17 mouse cellular contexts compared by ENCODE assay signal in genomic region chr5:21792166-21792565, GRCm38 (mm10).
"Had no signal": no experiment of that assay in that cellular context is flagged by ENCODE, and none has a peak within 500 bp of the region (broad histone marks: within the 10 kb centered on the region; RNA-seq: fewer than 3 reads in every experiment).

No protein-coding gene starts in this region.

- H3K4me3 ChIP-seq: lung, embryonic 15.5 days; megakaryocyte, embryonic 14.5 days; midbrain, embryonic 13.5 days; midbrain, embryonic 15.5 days; neural tube, embryonic 12.5 days; stomach, embryonic 15.5 days had no signal

- H3K4me1 ChIP-seq: stomach, embryonic 15.5 days had no signal

- H3K4me2 ChIP-seq: lung, embryonic 15.5 days; midbrain, embryonic 13.5 days; midbrain, embryonic 15.5 days; neural tube, embryonic 12.5 days; stomach, embryonic 15.5 days had no signal

- H3K27ac ChIP-seq: lung, embryonic 15.5 days; macrophage; midbrain, embryonic 13.5 days; midbrain, embryonic 15.5 days; neural tube, embryonic 12.5 days; stomach, embryonic 15.5 days; stomach, postnatal 0 days had no signal

- H3K9ac ChIP-seq: liver, postnatal 0 days; lung, embryonic 15.5 days; midbrain, embryonic 13.5 days; midbrain, embryonic 15.5 days; neural tube, embryonic 12.5 days; stomach, embryonic 15.5 days had no signal

- ATAC-seq: liver, postnatal 0 days; lung, postnatal 0 days; midbrain, embryonic 13.5 days; midbrain, embryonic 15.5 days had no signal

- DNase-seq: liver, postnatal 0 days; lung, adult 2 months; lung, postnatal 14 days; lung, postnatal 36 days; right cerebral cortex, postnatal 14 days; thymus, adult 2 months; thymus, postnatal 25 days; thymus, postnatal 4 days had no signal

- H3K27me3 ChIP-seq: lung, embryonic 15.5 days; megakaryocyte, embryonic 14.5 days; midbrain, embryonic 13.5 days; midbrain, embryonic 15.5 days; neural tube, embryonic 12.5 days; stomach, embryonic 15.5 days had no signal

- H3K9me3 ChIP-seq: lung, embryonic 15.5 days; megakaryocyte, embryonic 14.5 days; midbrain, embryonic 13.5 days; midbrain, embryonic 15.5 days; neural tube, embryonic 12.5 days; stomach, embryonic 15.5 days had no signal
